Mouse (Mus musculus): ENCODE measurements around the gene Trim21.

Trim21 gene

DNA sequence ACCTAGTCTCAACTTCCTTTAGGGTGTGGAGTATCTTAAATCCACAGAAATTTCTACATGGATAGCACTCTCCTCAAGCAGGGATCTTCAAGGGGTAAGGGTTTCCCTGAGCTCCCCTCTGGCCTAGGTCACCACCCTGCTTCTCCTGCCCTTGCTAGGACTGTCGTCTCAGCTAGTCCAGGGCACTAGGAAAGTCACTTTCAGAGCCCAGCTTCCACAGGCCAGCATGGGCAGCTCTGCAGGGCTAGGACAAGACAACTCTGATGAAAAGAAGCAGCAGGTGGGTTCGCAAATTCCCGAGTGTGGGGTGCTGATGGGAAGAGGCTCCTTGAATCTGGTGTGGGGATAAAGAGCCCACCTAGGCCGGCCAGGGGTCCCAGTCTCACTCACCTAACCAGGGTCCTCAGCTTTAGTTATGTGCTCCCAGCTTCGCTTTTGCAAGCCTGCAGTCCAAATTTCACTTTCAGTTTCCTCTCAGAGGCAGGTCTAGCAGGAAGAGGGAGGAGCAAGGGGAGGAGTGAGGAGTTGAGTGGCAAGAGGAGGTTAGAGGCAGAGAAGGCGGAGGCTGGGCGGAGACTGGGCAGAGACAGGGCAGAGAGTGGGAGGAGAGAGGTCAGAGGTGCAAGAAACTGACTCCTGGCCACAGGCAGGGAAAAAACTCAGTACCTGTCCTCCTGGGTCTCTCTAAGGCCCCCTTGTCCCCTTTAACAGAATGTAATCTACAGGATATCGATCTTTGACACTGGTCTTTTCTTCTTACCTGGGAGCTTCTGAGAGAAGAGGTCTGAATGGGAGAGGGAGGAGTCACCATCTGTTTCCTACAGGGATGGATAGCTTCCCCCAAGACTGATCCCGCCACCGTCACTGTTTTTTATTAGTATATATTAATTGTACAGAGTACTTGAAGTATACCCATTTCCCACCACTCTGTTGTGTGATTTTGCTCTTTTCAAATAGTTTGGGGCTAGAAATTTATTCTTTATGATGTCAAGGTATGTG lies at the start of gene Trim21:
Gene Trim21, minus strand, starts transcription at position 488 of the 999 bp plus-strand sequence.
- in situ Hi-C loops (cut with MboI, MseI): no loop called here

DNA sequence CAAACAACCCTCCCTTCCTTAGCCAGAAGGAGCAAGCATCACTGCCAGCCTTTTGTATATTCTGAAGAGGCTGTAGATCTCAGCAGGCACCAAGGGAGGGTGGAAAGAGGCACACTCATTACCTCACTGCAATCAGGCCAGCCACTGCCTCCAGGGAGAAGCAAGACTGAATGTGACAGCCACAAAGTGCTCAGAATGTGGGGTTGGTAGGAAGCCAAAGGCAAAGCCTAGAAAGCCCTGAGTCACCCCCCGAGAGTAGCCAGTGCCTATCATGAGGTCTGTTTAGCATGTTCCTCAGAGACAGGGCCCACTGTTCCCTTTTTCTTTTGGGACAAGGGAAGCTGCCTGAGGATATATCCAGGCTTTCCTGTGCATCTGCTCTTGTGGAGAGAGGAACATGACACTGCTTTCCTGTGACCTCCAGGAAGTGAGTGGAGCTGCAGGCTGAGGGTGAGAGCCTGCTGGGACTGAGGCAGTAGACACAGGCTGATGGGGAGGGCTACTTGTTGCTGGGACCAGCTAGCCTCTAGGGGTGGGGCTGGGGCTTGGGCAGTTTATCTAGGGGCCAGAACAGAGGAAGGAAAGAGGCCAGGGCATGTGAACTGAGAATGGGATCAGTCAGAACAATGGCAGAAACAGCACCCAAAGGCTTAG lies 32.2 kb upstream of the Trim21 start, which contains the start of gene Olfr552:
Gene Olfr552, plus strand, starts transcription at position 393 of the 654 bp plus-strand sequence.
- in situ Hi-C loops (cut with MboI, MseI): no loop called here

DNA sequence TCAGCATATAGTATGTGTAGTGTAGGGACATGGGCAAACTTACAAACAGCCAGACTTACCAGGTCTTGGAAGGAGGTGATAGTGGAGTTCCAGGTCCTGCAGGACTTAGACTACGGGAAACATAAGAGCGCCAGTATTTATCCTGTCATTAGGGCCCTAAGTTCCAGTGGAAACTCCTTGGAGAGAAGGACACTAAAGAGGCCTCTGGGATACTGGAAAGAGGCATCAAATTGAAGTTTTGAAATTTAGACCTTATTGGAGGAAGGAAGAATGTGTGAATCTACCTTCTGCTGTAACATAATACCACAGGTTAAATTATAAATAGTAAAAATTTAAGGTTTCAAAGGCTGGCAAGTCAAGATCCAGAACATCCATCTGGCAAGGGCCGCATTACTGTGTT lies 26.5 kb upstream of the Trim21 start, which contains the start of gene Olfr551:
Gene Olfr551, minus strand, starts transcription at position 101 of the 400 bp plus-strand sequence.
- in situ Hi-C loops (cut with MboI, MseI): no loop called here

DNA sequence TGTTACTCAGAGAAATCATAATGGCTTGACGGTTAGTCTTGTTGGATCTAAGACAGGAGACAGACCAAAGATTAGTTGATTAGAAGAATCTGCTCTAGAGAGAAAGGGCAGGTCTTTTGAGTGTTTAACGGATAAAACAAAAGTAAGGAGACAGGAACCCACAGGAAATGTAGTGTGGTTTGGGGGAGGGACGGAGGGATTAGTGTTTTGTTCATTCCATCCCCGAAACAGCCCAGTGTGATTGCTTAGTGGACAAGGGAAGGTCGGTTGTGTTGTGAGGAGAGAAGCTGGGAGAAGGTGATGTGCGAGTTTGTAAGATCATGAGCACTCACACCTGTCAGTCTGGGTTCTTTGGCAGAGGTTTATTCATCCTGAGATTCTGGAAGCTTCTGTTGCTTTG lies 10.7 kb upstream of the Trim21 start:
- in situ Hi-C loops (cut with MboI, MseI): loop anchor here (5.0 kb wide), 1 partner anchor 61 kb away; the partner anchor contains the start of gene Olfr554

DNA sequence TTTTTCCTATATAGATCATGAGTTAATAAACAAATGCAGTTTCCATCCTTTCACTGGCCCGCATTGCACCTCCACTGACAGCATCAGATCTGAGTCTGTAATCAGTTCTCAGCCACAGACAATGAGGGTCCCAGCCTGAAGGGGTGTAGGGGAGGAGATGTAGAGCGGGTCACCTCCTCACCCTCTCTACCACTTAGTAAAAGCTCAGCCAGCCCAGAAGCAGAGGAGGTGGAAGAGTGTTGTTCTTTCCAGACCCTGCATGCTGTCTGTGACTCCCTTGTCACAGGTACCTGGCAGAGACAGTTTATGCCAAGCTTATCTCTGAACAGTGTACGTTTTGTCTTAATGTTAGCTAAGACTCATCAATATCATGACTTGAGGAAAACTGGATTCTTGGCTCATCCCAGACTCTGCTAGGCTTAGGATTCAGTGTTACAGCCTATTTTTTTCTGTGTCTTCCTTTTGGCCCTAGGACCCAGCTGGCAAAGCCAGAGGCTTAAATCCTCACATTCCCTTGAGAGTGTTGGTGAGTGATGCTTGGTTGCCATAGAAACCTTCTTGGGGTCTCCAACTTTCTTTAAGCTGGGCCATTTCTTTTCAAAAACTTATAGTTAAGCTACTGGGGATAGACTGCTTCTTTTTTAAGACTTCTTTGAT lies 8.0 kb upstream of the Trim21 start:
- in situ Hi-C loops (cut with MboI, MseI): no loop called here

DNA sequence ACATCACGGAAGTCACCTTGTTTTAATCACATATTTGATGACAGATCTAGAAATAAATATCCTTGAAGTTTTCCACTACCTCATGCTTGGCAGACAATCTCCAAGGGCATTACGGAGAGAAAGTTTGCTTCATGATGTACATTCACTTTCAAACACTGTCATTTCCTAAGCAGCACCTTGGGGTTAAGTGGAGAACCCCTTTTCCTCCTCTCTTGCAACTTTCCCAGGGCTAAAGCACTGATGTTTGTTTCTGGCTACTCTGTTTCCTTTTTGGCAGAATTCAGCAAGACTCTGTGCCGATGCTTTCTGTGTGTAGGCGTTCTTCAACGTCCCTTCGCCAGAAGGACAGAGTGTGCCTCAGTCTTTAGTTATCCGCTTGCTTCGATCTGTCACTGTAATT lies 5.9 kb upstream of the Trim21 start, which contains the start of gene Olfr550:
Gene Olfr550, plus strand, starts transcription at position 301 of the 400 bp plus-strand sequence.
- in situ Hi-C loops (cut with MboI, MseI): no loop called here

DNA sequence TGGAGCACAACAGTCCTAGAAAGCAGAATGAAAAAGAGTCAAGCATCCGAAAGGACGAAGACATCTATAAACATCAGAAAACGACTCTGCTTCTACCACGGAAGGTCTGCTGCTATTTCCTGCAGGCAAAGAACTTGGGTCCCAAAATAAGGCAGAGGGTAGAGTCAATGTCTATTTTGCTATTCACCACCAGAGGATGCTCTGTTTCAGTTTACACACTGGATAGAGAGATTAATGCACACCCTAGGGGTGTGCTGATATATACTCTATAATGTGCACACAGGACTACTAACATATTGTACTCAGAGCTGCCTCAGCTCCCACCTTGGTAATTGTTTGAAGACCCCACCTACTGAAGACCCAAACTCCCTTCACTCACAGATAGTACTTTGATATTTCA lies 933 bp upstream of the Trim21 start:
- in situ Hi-C loops (cut with MboI, MseI): no loop called here

DNA sequence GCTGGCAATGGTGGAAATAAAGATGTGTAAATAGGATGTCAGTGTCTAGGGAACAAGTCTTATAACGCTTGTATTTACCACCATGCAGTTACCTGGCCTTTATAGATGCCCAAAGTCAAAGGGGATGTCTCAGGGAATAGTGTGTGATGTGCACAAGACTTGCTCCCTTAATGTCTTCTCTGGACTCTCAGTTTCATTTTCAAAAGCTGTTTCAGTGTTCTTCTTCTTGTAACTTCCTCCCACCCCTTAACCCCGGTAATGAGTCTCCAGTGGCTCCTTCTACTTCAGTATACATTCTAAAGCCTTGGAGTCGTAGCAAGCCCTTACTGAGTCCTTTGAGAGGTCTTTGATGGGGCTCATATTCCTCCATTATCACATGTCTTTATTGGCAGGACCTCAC lies 12.0 kb downstream of the Trim21 start:
- in situ Hi-C loops (cut with MboI, MseI): no loop called here

DNA sequence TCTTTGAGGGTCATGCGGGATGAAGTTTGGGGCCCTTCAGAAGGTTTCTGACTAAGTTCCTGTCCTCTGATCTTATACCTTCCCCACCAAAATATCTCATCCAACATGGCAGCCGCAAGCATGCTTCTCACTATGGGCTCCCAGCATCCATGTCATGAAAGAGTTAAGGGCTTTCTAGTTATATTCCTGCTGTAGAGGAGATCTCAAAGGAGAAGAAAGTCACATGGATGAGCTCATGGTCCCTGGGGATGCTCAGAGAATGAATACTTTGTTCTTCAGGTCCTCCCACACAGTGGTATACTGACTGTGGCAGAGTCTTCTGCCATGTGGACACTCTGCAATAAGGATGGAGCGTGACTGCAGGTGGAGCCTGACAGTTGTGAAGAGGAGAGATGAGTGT lies 15.7 kb downstream of the Trim21 start, which contains the start of gene Olfr549:
Gene Olfr549, plus strand, starts transcription at position 301 of the 400 bp plus-strand sequence.
- in situ Hi-C loops (cut with MboI, MseI): no loop called here

DNA sequence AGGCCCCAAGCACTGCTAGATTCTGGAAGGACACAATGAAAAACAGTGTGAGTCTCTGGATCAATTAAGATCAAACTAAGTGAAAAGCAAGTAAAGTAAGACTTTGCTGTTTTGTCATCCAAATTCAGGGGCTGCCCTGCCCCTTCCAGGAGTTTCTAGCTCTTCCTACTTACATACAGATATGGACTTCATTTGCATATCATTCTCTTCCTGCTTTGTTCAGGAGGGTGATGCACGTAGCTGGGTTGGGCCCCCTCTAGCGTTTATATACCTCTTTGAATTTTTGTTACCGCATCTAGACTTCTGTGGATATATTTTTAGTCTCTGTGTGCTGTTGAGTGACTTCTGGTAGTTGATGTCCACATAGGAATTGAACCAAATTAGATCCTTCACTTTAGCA lies 24.0 kb downstream of the Trim21 start:
- in situ Hi-C loops (cut with MboI, MseI): no loop called here

DNA sequence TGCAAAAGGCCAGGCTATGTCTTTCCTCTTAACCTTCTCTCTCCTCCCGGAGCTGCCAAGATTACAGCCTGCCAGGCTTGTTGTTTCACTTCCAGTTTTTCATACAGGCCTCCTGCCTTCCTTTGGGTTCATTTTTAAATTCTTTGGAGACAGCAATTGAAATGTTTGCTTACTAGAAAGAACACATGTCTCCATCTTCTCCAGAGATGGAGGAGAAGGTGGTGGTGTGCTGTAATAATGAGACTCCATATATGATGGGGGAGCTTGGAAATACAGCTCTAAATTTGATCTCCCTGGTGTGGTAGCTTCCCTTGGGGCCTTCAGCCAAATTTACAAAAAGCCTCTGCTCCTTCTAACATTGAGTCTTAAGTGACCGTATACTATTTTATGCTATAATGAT lies 24.7 kb downstream of the Trim21 start, which contains the start of gene Olfr548-ps1:
Gene Olfr548-ps1, plus strand, starts transcription at position 301 of the 400 bp plus-strand sequence.
- in situ Hi-C loops (cut with MboI, MseI): no loop called here

DNA sequence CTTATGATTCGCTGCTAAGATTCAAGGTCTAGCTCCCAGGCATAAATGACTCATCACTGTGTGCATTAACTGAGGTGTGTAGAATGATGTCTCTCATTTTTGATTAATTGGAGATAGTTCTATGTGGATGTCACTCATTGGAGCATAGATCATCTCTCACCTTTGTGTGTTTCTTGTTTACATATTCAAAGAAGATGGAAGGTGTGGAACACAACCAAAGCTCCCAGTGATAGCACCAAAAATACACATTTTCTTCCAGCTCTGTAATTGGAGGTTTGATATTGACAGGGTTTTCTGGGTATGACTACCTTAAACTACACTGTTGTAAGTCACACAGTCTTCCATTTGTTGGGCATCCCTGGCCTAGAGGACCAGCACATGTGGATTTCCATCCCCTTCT lies 30.8 kb downstream of the Trim21 start, which contains the start of gene Olfr547:
Gene Olfr547, plus strand, starts transcription at position 301 of the 400 bp plus-strand sequence.
- in situ Hi-C loops (cut with MboI, MseI): no loop called here

DNA sequence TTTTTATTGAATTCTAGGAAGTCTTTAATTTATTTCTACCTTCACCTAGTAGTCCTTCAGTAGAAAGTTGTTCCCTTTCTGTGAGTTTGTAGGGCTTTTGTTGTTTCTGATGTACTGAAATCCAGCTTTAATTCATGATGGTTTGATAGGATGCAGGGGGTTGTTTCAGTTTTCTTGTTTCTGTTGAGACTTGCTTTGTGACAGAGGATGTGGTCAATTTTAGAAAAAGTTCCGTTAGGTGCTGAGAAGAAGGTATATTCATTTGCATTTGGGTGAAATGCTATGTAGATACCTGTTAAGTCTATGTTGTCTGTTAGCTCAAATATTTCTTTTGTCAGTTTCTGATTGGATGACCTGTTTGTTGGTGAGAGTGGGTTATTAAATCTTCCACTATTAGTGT lies 36.2 kb downstream of the Trim21 start:
- in situ Hi-C loops (cut with MboI, MseI): no loop called here

DNA sequence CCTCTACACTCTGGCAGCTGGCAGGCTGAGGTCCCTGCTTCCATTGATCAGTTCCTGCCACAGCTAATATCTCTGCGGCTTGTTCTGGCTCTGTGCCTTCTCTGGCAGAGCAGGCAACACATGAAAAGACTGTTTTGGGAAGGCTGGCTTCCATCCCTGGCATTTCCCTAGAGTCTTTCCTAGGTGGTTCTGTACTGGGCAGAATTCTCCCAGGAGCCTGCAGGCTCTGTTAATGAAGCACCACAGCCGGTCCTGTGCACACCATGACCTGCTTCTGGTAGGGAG lies 48.3 kb downstream of the Trim21 start:
- in situ Hi-C loops (cut with MboI, MseI): no loop called here

DNA sequence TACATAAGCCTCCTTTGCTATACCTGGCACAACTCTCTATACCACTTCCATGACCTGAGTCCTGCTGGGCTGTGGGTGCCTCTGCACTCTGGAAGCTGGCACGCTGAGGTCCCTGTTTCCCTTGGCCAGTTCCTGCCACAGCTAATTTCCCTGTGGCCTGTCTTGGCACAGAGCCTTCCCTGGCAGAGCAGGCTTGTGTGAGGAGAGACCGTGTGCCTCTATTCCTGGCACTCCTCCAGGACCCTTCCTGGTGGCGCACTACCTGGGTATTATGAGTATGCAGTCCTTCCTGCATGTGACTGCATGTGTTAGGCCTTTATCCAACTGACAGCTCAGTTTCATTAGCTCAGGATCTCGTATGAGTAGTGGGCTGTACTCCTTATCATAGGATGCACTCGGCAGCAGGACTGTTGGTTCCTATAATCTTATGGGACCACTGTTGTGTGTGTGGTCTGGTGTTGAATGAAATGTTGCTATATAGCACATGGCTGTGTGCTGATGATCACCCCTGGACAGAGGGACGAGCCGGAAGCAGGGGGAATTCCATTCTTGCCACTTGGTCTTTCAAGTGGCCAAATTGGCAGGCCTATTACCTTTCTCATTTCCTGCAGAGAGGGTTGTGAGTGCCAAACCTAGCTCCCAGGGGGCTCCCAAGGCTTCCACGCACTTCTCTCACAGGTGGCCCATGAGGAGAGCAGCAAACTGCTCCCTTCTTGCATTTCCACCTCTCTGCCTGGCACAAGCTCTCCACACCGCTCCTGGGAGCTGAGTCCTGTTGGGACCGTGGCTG lies 48.8 kb downstream of the Trim21 start:
- in situ Hi-C loops (cut with MboI, MseI): no loop called here

DNA sequence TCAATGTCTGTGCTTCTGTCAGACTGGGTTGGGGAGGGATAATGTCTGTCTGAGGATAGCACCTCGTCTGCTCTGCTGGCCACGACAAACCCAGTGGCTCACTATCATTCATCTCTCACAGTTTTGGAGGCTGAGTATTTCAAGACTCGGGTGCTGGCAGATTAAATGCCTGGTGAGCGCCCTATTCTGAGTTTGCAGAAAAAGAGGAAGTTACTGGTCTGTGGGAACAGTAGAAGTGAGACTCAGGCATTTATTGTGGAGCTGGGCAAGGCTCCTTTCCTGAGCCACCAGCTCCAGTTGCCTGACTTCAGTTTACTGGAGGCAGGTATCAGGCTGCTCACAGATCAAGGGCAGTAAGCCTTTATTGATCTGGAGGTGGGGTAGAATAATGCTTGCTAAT lies 51.1 kb downstream of the Trim21 start:
- in situ Hi-C loops (cut with MboI, MseI): loop anchor here (5.0 kb wide), 1 partner anchor 123 kb away; the partner anchor contains the start of gene Olfr554

DNA sequence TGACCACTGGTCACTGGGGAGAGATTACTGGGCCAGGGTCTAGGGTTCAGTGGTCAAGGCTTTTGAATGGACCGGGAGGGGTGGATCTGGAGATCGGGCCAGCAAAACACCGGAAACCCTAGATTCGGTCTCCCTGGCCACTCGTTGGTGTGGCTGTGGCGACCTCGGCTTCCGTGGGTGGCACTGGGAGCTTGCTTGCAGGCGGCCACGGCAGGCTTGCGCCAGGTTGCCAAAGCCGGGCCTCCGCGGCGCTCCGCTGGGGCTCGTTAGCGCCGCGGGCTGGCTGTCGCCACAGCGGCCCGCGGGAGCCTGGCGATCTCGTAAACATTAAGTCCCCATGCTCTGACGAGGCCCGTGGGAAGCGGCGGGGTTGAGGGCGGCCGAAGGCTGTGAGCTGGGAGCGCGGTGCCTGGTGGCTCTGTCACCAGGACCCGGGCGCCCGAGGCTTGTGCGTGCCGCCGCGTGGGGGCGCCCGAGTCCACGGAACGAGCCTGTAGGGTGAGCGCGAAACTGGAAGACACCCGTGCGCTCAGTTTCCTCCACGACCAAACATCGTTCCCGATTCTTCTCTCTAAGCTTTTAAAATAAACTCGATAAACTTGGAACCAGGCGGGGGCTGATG lies 52.4 kb downstream of the Trim21 start:
- in situ Hi-C loops (cut with MboI, MseI): loop anchor here (5.0 kb wide), 1 partner anchor 124 kb away; the partner anchor contains the start of gene Olfr554

DNA sequence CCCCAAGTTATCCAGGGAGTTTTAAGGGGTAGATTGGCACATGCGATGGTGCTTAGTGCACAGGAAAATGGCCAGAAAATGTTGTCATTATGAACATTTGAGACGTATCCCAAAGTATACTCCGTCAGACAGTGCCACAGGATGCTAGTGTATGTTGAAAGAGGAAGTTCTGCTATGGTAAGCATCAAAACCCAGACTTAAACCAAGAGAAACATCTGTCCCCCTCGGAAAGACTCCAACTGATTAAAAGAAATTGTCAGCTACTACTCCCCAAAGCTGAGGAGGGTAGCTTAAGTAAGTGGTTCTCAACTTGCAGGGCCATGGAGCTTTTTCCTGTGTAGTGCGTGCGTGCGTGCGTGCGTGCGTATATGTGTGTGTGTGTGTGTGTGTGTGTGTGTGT lies 53.4 kb downstream of the Trim21 start:
- in situ Hi-C loops (cut with MboI, MseI): loop anchor here (5.0 kb wide), 1 partner anchor 125 kb away; the partner anchor contains the start of gene Olfr554

DNA sequence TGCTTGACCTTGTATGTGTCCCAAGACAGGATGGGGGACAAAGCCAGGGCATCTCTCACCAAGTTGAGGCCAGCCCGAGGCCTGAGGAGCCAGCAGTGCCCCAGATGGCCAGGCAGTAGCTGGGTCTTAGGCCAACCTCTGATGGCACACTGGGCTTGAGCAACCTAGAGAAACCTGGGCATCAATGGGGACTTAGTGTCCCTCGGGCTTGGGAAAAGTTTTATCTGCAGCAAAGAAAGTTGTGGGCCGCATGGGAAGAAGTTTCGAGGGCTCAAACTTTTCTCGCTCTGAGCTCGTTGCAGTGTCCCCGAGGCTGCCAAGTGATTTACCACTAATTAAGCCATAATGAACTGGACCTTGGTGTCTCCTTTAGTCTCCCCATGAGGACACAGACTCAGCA lies 55.6 kb downstream of the Trim21 start:
- in situ Hi-C loops (cut with MboI, MseI): loop anchor here (5.0 to 10.0 kb wide), 2 partner anchors 128 to 395 kb away; partner anchors contain the start of gene Olfr554

DNA sequence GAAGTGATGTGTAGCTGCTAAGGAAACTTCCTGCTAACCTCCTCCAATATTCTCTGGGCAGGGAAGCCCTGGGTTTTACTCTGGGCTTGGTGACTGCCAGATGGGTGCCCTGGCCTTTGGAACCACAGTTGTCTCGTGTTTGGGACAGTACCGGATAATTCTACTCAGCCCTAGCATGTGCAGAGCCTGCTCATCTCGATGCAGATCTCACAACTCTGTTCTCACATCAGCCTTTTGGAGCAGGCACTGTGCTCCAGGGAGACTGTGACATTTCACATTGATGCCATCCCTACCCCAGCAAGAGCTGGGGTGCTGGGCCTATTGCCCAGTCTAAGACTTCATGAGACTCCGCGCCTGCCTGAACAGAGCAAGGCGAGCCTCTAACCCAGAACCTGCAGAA lies 56.6 kb downstream of the Trim21 start:
- in situ Hi-C loops (cut with MboI, MseI): loop anchor here (10.0 kb wide), 1 partner anchor 396 kb away; no protein-coding TSS in a partner anchor
